Mouse (Mus musculus) small intestine, adult 2 months (tissue): ENCODE measurements around the gene Tuba3a.

Source experiments
- CTCF ChIP-seq: fragments of 200-500 bp; IDR thresholded peaks from 2 replicates; pipeline ENCODE4 v1.5.1; 2012; ENCODE audit warnings: low read depth, mild to moderate bottlenecking, control low read depth, inconsistent platforms, low read length, moderate library complexity, mixed read lengths; ENCODE audit not compliant: insufficient replicate concordance, insufficient read length; ENCODE audit errors: extremely low read depth
- POLR2A ChIP-seq: fragments of 200-500 bp; IDR thresholded peaks from 2 replicates; pipeline ENCODE4 v1.6.1; 2012; ENCODE audit warnings: low read depth, mild to moderate bottlenecking, control low read depth, inconsistent platforms, low read length, moderate library complexity

DNA sequence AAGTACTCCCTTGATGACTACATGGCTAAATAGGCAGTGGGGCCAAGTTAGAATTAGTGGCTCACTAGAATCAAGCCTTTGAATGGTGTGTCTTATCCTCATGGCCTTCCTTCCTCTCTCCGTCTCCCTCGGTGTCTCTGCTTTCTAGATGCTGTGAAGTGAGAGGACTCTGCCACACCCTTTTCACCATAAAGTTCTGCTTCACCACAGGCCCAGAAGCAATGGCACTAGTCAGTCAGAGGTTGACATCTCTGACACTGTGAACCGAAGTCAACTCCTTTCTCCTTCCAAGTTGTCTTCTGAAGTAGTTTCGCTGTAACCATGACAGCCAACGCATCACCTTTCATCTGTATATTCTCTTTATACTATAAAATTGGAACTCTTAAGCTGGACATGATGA lies 46.3 kb downstream of the Tuba3a start:
- TF ChIP-seq POLR2A: no peak
- TF ChIP-seq CTCF: no peak
